Mouse (Mus musculus): ENCODE results near the gene Hydin. TPM values are rescaled to one million over a fixed set of nuclear protein-coding genes. Genes with fewer than 3 reads are reported as not detected.
A peak's percentile ranks its signal among the peaks of the same experiment; 100 is the strongest.

Hydin gene
- polyA plus RNA-seq, 1 experiment from 2014 or later: 0.80 TPM

DNA sequence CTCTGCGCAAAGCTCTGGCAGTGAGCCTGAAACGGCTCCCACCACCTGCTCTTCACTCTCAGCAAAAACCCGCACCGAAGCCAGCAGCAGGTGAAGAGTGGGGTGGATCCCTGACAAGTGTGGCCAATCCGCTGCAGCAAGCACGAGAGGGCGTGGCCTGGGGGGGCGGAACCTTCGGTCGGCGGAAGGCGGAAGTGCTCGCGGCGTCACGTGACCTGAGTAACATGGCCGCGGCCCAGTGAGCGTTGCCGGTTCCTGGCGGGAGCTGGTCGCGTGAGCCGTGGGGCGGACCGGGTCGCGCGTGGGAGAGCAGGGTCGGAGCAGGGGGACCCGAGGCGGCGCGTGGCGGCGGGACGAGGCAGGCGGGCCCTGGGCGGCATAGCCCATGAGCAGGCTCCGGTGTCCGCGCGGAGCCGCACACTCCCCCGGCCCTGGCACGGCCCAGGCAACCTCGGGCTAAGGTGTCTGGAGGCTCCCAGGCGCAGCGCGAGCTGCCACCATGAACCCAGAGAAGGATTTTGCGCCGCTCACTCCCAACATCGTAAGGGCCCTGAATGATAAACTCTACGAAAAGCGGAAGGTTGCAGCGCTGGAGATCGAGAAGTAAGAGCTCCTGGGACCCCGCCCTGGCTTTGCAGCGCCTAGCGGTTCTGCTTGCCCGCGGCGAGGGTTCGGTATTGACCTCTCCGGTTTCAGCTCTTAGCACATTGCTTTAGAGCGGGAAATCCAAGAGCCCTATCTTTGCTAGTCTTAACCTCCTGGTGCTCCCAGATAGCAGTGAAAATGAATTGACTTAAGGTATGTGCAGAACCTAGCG is 351.8 kb downstream of the Hydin start, which contains the start of gene Vac14:
Gene Vac14 (plus strand): TSS at position 195 of the 817 bp plus-strand sequence.
- under 1% methylated on average over 66 of the region's 67 CpGs for WGBS

DNA sequence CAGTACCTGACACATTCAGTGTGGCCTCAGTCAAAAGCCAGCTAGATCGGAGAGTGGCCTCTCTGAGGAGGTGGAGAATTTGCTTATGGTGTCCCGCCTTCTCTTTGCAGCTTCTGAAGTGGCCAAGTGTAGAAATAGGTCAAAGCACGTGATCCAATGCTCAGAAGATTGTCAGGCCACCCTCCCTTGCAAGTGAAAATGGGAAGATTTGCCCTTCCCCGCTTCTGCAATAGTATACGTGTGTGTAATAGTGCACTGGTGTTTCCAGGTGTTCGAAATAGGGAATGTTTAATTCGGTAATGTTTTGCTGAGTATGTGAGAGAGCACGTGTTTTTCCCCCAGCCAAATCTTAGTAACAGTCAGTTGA is 352.4 kb downstream of the Hydin start:
- WGBS: 31% methylated on average over 8 of the region's 8 CpGs
- Histone ChIP-seq H3K9me3 (ENCODE audit: control insufficient read depth, low read length) (no peaks in the 10 kb centered on the region), H3K4me2 (replicated peaks) (peak overlapping the region; percentile 68), H3K27me3 (ENCODE audit: control insufficient read depth, insufficient read depth, low read length) (no peaks in the 10 kb centered on the region), H3K27ac (no peak overlapping the region), H3K4me1 (replicated peaks; ENCODE audit: control insufficient read depth, insufficient read depth, low read length) (peaks cover 16% of the 10 kb centered on the region), H3K9ac (peak overlapping the region; percentile 84), H3K4me3 (replicated peaks; ENCODE audit: low read length) (peak overlapping the region; percentile 92), H3K36me3 (replicated peaks; ENCODE audit: control insufficient read depth, insufficient read depth) (no peaks in the 10 kb centered on the region; the same call in 1 of the 2 replicates)
- ATAC-seq (ENCODE audit: low FRiP score) (no peak), DNase-seq (ENCODE audit: low spot score) (no peak)

More for the DNA sequence above, 351.8 kb downstream of the Hydin start, which contains the start of gene Vac14:
- no peaks in the 10 kb centered on the region for H3K27me3 ChIP-seq (ENCODE audit: control insufficient read depth, insufficient read depth, low read length)
- peak within 1 kb of the TSS; percentile 68 for H3K4me2 ChIP-seq (replicated peaks)
- ATAC-seq (ENCODE audit: low FRiP score): peak; percentile 97
- DNase-seq (ENCODE audit: low spot score): peak; percentile 95
- no peaks in the 10 kb centered on the region; the same call in 1 of the 2 replicates for H3K36me3 ChIP-seq (replicated peaks; ENCODE audit: control insufficient read depth, insufficient read depth)
- H3K4me3 ChIP-seq (replicated peaks; ENCODE audit: low read length): peak within 1 kb of the TSS; percentile 92
- peak within 1 kb of the TSS; percentile 84 for H3K9ac ChIP-seq
- peaks cover 16% of the 10 kb centered on the region for H3K4me1 ChIP-seq (replicated peaks; ENCODE audit: control insufficient read depth, insufficient read depth, low read length)
- peak within 1 kb of the TSS; percentile 72 for H3K27ac ChIP-seq
- H3K9me3 ChIP-seq (ENCODE audit: control insufficient read depth, low read length): no peaks in the 10 kb centered on the region

DNA sequence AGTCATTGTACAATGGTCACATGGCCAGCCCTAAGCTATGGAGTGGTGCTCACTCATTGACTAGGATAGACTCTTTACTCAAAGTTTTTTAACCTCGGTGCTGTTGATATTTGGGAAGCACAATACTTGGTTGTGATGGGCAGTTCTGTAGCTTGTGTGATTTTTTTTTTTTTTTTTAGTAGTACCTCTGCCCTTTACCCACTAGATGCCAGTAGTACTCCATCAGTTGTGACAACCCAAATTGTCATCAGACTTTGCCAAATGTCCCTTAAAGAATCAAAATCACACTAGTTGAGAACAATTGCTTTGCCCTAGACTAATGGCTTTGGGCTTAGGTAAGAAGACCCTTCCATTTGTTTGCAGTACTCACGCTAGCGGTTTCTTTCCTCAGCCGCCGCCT is 353.1 kb downstream of the Hydin start:
- H3K4me1 ChIP-seq (replicated peaks; ENCODE audit: control insufficient read depth, insufficient read depth, low read length): peaks cover 16% of the 10 kb centered on the region
- no peaks in the 10 kb centered on the region; the same call in 1 of the 2 replicates for H3K36me3 ChIP-seq (replicated peaks; ENCODE audit: control insufficient read depth, insufficient read depth)
- no peaks in the 10 kb centered on the region for H3K9me3 ChIP-seq (ENCODE audit: control insufficient read depth, low read length)
- no peak overlapping the region for H3K9ac ChIP-seq
- DNase-seq (ENCODE audit: low spot score) (no peak), ATAC-seq (ENCODE audit: low FRiP score) (no peak)
- WGBS: 90% methylated on average over 5 of the region's 5 CpGs
- peak overlapping the region; percentile 68 for H3K4me2 ChIP-seq (replicated peaks)
- 0 out of 2 replicates have a peak overlapping the region, but pooled peaks have one; percentile 92 for H3K4me3 ChIP-seq (replicated peaks; ENCODE audit: low read length)
- no peaks in the 10 kb centered on the region for H3K27me3 ChIP-seq (ENCODE audit: control insufficient read depth, insufficient read depth, low read length)
- no peak overlapping the region for H3K27ac ChIP-seq

DNA sequence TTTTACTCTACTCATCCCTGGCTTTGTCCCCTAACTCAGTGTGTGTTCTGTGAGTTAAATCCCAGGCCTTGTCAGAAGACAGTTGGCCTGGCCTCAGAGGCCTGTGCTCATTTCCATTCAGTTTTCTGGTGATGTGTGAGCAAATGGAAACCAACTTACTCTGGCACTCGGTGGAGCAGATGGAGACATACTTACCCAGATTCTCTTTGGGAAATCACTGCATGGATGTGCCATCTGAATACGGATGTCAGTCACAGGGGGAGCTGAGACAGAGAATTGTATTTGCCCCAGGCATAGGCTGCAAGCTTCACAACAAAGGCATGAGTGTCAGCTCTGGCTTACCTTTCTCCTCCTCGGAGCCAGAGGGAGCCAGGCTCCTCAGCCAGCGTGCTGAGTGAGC is 359.7 kb downstream of the Hydin start:
- H3K27ac ChIP-seq: no peak overlapping the region
- H3K36me3 ChIP-seq (replicated peaks; ENCODE audit: control insufficient read depth, insufficient read depth): no peaks in the 10 kb centered on the region
- H3K9me3 ChIP-seq (ENCODE audit: control insufficient read depth, low read length): no peaks in the 10 kb centered on the region
- no peak overlapping the region for H3K9ac ChIP-seq
- DNase-seq (ENCODE audit: low spot score) (no peak), ATAC-seq (ENCODE audit: low FRiP score) (no peak)
- no peak overlapping the region for H3K4me2 ChIP-seq (replicated peaks)
- no peaks in the 10 kb centered on the region for H3K27me3 ChIP-seq (ENCODE audit: control insufficient read depth, insufficient read depth, low read length)
- no peaks in the 10 kb centered on the region for H3K4me1 ChIP-seq (replicated peaks; ENCODE audit: control insufficient read depth, insufficient read depth, low read length)
- WGBS: 78% methylated on average over 4 of the region's 4 CpGs
- H3K4me3 ChIP-seq (replicated peaks; ENCODE audit: low read length): no peak overlapping the region

DNA sequence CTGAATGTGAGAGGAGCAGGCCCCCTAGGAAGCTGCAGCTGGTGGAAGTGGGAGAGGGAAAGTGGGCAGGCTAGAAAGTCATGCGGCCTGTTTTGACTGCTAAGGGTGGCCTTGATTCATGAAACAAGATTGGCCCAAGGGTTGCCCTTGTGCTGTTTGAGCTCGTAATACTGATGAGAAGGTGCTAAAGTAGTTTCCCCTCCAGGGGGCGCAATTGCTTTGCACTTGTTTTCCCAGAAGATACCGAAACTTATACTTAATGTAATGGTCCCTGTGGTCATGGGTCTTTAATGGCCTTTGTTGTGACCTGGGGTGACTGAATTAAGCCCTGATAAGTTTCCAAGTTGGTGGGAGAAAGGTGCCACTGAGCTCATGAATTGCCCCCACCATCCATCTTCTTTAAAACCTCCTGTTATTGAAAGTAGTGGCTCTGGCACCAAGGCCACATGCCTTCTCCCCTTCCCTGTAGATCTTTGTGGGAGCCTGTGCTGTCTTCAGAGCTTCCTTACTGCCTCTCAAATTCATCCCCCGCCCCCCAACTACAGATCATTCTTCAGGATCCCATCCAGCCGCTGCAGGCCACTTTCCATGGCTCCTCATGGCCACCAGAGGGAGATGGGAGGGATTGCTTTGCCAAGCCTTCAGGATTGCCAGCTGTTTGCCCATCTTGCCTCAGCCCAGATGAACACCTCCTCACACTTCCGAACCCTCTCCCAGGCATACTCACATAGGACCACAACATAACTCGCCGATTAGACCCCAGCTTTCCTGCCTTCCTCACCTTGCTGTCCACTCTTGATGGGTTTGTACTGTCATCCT is 362.7 kb downstream of the Hydin start:
- no peak overlapping the region for H3K27ac ChIP-seq
- H3K9me3 ChIP-seq (ENCODE audit: control insufficient read depth, low read length): no peaks in the 10 kb centered on the region
- H3K4me3 ChIP-seq (replicated peaks; ENCODE audit: low read length): no peak overlapping the region
- WGBS: 65% methylated on average over 9 of the region's 9 CpGs
- ATAC-seq (ENCODE audit: low FRiP score) (no peak), DNase-seq (ENCODE audit: low spot score) (peak; percentile 49)
- no peaks in the 10 kb centered on the region for H3K4me1 ChIP-seq (replicated peaks; ENCODE audit: control insufficient read depth, insufficient read depth, low read length)
- H3K9ac ChIP-seq: no peak overlapping the region
- H3K27me3 ChIP-seq (ENCODE audit: control insufficient read depth, insufficient read depth, low read length): no peaks in the 10 kb centered on the region
- H3K4me2 ChIP-seq (replicated peaks): no peak overlapping the region
- peaks cover 27% of the 10 kb centered on the region for H3K36me3 ChIP-seq (replicated peaks; ENCODE audit: control insufficient read depth, insufficient read depth)

DNA sequence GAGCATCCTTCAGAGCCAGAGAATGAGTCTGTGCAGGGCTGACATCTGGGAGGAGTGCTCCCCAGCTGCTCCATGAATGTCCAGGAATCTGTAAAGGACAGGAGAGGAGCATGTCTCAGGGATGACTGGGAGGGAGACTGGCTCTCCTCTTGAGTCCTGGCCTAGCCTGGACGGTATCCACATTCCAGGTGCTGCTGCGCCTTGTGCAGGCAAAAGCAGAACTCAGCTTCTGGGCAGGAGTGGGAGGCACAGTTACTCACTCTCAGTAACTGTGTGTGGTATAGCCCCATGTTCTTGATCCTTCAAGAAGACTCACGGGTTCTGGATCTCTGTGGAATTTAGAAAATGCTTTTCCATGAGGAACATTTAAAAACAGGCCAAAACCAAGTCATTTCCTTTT is 363.3 kb downstream of the Hydin start:
- H3K9me3 ChIP-seq (ENCODE audit: control insufficient read depth, low read length): no peaks in the 10 kb centered on the region
- H3K27me3 ChIP-seq (ENCODE audit: control insufficient read depth, insufficient read depth, low read length): no peaks in the 10 kb centered on the region
- no peak overlapping the region for H3K4me3 ChIP-seq (replicated peaks; ENCODE audit: low read length)
- no peaks in the 10 kb centered on the region for H3K4me1 ChIP-seq (replicated peaks; ENCODE audit: control insufficient read depth, insufficient read depth, low read length)
- no peak overlapping the region for H3K4me2 ChIP-seq (replicated peaks)
- ATAC-seq (ENCODE audit: low FRiP score): no peak
- H3K9ac ChIP-seq: no peak overlapping the region
- H3K27ac ChIP-seq: no peak overlapping the region
- 96% methylated on average over 3 of the region's 3 CpGs for WGBS
- H3K36me3 ChIP-seq (replicated peaks; ENCODE audit: control insufficient read depth, insufficient read depth): peaks cover 34% of the 10 kb centered on the region
- DNase-seq (ENCODE audit: low spot score): no peak

DNA sequence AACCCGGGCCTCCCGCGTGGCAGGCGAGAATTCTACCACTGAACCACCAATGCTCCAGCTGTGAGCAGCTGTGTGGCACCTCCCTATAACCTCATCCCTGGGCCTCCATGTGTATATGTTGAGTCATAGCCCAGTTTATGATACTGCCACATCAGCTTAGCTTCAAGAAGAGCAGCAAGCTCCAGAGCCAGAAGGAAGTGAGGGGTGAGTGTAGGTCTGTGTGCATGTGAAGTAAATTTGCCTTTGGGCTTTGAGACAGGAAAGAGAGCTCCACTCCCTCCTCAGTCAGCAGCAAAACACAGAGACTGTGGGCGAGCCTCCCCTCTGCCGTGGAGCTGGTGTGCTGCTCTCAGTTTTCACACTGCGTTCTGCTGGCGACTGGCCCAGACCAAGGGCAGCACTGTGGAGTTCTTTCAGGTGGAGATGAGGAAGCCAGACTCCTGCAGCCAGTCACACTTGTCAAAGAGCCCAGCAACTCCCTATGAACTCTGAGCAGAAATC is 363.8 kb downstream of the Hydin start:
- Histone ChIP-seq H3K9me3 (ENCODE audit: control insufficient read depth, low read length) (no peaks in the 10 kb centered on the region), H3K9ac (no peak overlapping the region), H3K4me2 (replicated peaks) (no peak overlapping the region), H3K36me3 (replicated peaks; ENCODE audit: control insufficient read depth, insufficient read depth) (peaks cover 39% of the 10 kb centered on the region), H3K27ac (no peak overlapping the region), H3K4me3 (replicated peaks; ENCODE audit: low read length) (no peak overlapping the region), H3K4me1 (replicated peaks; ENCODE audit: control insufficient read depth, insufficient read depth, low read length) (no peaks in the 10 kb centered on the region), H3K27me3 (ENCODE audit: control insufficient read depth, insufficient read depth, low read length) (no peaks in the 10 kb centered on the region)
- no peak for DNase-seq (ENCODE audit: low spot score)
- 87% methylated on average over 8 of the region's 8 CpGs for WGBS
- no peak for ATAC-seq (ENCODE audit: low FRiP score)

DNA sequence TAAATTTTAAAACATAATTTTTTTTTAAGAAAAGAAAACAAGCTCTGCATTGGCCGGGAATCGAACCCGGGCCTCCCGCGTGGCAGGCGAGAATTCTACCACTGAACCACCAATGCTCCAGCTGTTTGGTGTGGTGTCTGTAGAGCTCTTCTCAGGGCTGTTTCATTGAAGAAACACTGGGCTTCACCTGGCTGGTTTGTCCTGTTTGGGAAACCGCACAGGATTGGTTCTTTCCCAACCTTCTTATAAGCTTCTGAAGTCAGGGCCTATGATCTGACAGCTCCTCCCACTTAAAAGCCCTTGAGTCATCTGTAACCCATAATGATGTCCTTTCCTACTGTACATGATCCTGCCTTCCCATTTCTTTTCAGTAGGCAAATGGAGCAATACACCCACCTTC is 364.4 kb downstream of the Hydin start:
- WGBS: 95% methylated on average over 7 of the region's 7 CpGs
- no peak overlapping the region for H3K9ac ChIP-seq
- no peak for ATAC-seq (ENCODE audit: low FRiP score)
- no peaks in the 10 kb centered on the region for H3K27me3 ChIP-seq (ENCODE audit: control insufficient read depth, insufficient read depth, low read length)
- peaks cover 45% of the 10 kb centered on the region for H3K36me3 ChIP-seq (replicated peaks; ENCODE audit: control insufficient read depth, insufficient read depth)
- DNase-seq (ENCODE audit: low spot score): no peak
- no peaks in the 10 kb centered on the region for H3K4me1 ChIP-seq (replicated peaks; ENCODE audit: control insufficient read depth, insufficient read depth, low read length)
- H3K27ac ChIP-seq: no peak overlapping the region
- H3K4me3 ChIP-seq (replicated peaks; ENCODE audit: low read length): no peak overlapping the region
- H3K9me3 ChIP-seq (ENCODE audit: control insufficient read depth, low read length): no peaks in the 10 kb centered on the region
- no peak overlapping the region for H3K4me2 ChIP-seq (replicated peaks)

DNA sequence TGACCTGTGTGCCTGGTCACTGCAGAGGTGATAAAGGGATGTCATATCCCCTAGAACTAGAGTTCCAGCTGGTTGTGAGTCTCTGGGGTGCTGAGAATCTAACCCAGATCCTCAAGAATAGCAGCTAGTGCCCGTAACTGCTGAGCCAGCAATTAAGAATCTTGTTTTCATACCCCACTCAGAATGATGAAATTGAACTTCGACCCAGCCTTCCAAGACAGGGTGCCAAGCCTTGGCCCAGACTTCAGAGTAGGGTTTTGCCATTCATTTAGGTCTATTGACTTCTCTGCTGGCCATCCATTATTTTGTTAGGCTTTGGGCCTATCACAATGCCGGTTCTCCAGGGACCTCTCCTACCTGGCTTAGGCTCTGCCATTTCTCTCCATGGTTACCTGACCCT is 367.0 kb downstream of the Hydin start:
- Histone ChIP-seq H3K4me1 (replicated peaks; ENCODE audit: control insufficient read depth, insufficient read depth, low read length) (no peaks in the 10 kb centered on the region), H3K9me3 (ENCODE audit: control insufficient read depth, low read length) (no peaks in the 10 kb centered on the region), H3K27ac (no peak overlapping the region), H3K27me3 (ENCODE audit: control insufficient read depth, insufficient read depth, low read length) (no peaks in the 10 kb centered on the region), H3K4me3 (replicated peaks; ENCODE audit: low read length) (no peak overlapping the region), H3K36me3 (replicated peaks; ENCODE audit: control insufficient read depth, insufficient read depth) (peaks cover 71% of the 10 kb centered on the region), H3K4me2 (replicated peaks) (no peak overlapping the region), H3K9ac (no peak overlapping the region)
- ATAC-seq (ENCODE audit: low FRiP score): no peak
- DNase-seq (ENCODE audit: low spot score): no peak
- 98% methylated on average over 3 of the region's 3 CpGs for WGBS
